Mouse (Mus musculus): ENCODE results near the gene Mpzl2. TPM values are rescaled to one million over a fixed set of nuclear protein-coding genes. Genes with fewer than 3 reads are reported as not detected.

The Mpzl2 gene
- polyA plus RNA-seq (2012; rRNA removed) = 2.1 and 2.8 TPM in 2 replicates

DNA sequence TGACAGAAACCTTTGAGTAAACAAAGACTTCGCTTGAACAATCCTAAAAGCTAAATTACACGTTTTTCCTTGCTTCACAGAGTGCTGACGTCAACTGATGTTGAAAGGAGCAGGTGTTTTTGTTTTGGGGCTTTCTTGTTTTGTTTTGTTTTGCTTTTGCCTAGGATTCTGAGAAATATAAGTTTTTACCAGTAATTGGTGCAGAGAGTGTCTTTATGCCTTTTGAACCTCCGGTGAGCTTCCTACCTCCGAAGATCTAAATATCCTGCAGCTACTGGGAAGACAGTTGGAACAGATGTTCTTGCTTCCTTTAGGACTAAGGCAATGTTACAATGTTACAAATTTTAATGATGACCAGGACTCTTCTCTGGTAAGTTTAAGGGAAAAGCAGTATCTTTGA is at the start of gene Mpzl2:
Gene Mpzl2 (plus strand): TSS at position 301 of the 400 bp plus-strand sequence.
- no peak for DNase-seq (ENCODE audit: extremely low spot score in 1 of 2, low spot score in 1 of 2)

DNA sequence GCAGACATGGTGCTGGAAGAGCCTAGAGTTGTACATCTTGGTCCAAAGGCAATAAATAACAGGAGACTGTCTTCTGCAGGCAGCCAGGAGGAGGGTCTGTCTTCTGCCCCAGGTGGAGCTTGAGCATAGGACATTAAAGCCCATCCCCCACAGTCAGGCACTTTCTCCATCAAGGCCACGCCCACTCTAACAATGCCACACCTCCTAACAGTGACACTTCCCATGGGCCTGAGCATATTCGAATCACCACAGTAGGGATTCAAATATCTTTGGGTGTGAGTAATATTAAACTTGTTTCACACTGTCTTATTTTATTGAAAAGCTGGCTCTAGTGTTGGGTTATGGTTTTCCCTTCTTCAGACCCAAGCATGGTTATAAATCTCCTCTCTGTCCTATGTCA is 47.8 kb upstream of the Mpzl2 start:
- DNase-seq (ENCODE audit: extremely low spot score in 1 of 2, low spot score in 1 of 2) = no peak

DNA sequence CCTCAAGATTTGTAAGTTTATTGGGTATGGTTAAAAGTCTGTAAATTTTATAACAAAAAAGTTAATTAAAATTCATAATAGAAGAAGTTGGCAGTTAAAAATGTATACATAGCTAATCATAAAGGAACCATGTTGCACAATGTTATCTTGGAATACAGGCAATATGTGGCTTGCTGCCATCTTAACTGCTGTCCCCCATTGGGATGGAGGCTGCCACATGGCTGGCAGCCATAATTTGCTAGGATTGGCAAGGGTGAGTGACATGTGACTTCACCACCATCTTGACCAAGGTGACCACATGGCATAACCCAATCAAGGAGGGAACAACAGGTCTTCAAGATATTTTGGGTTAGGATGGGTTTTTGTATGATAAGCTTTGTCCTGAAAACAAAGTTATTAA is 47.3 kb upstream of the Mpzl2 start:
- no peak for DNase-seq (ENCODE audit: extremely low spot score in 1 of 2, low spot score in 1 of 2)

DNA sequence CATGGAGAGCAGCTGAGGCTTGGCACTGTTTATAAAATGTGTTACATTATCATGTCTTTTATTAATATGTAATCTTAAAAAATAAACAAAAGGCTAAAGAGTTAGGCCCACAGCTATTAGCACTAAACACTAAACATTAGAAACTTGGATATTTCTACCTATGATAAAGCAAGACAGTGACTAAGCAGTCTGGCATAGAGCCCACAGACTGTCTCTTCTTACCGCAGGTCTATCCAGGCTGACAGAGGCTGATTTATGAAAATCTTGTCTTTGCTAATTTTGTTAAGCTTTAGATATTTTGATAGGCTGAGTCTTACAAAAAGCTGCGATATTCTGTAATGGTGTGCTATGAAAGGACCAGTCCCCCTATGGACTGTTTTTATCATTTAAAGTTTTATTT is 46.3 kb upstream of the Mpzl2 start:
- DNase-seq (ENCODE audit: extremely low spot score in 1 of 2, low spot score in 1 of 2) = no peak

DNA sequence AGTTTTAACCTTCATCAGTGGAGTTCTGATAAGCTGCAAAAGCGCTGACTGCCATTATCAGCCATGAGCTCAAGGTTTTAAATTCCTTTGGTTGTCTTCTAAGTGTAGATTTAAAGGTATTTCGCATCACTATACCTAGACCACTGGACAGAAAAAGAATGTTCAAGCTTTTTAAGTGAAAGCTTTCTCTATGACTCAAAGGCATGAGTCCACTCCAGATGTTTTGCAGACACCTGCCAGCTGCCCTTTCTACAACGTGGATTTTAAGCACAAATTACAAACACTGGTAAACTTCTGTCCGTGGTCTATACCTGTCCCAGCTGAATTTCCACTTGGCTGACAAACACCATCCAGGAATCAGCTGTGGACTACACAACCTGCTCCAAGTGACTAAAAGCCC is 44.6 kb upstream of the Mpzl2 start:
- no peak for DNase-seq (ENCODE audit: extremely low spot score in 1 of 2, low spot score in 1 of 2)

DNA sequence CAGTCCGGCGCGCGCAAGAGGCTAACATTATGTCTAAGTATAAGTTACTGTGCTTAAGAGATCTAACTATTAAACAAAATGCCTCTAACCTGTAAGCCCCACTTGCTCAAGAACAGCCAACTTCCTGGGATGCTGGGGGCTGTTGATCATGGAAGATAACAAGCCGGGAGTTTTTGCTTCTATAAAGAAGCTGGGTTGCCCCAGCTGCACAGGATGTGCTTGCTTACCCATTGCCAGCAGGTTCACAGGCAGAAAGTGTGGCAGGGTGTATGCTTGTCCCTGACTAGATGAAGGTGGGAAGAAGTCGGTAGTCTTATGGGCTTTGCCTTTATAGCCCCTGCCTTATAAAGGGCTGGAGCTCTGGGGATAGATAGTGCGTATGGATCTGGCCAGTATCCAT is 43.0 kb upstream of the Mpzl2 start:
- no peak for DNase-seq (ENCODE audit: extremely low spot score in 1 of 2, low spot score in 1 of 2)

DNA sequence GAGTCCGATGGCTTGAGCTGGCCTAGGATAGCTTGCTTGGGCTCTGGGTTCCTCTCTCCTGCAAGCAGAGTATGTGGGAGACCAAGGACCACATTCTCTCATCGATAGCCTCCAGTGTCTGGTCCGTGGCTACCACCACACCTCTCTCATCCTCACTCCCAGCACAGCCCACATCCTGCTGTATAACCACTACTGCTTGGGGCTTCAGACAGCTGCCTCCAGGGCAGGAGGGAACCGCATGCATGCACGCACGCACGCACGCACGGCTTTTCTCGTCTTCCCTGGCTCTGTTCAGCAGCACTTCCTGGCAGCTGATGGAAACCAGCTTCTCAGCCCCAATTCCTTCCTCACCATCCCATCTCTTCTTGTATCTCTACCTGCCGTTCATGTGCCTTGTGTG is 41.5 kb upstream of the Mpzl2 start:
- DNase-seq (ENCODE audit: extremely low spot score in 1 of 2, low spot score in 1 of 2) = no peak

DNA sequence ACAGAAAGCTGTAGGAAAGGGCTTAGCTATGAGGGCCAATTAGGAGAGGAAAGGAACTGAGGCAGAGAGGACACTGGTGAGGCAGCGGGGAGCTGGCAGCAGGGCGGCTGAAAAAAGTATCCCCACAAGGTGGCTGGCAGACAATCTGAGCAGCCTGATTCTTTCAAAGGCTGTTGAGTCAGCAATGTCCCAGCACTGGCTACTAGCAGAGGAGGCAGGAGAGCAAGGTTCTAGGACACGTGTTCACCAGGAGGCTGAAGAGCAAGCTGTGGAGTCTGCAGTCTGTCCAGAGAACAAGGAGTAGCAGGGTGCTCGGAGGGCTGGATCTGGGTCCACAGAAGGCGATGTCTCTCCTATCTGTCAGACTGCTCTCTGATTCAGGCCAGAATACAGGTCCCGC is 40.4 kb upstream of the Mpzl2 start:
- peak in 1 of 2 experiments; percentile 7 for DNase-seq (ENCODE audit: extremely low spot score in 1 of 2, low spot score in 1 of 2)

DNA sequence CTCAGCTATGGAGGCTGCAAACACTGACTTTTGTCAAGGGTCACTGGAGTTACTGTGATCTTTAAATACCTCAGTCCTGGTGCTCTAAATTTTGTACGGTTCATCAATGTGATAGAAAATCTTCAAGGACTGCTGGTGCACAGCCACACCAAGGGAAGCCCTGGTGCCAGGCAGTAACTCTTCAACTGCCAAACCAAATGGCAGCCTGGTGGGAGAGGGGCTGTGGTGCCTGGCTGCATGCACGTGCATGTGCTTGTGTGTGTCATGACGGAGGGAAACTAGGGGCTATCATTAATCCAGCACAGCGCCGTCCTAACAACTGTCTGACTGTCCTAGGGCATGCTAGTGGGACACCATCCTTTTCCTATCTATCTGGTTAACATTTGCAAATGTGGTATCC is 39.8 kb upstream of the Mpzl2 start:
- DNase-seq (ENCODE audit: extremely low spot score in 1 of 2, low spot score in 1 of 2) = no peak

DNA sequence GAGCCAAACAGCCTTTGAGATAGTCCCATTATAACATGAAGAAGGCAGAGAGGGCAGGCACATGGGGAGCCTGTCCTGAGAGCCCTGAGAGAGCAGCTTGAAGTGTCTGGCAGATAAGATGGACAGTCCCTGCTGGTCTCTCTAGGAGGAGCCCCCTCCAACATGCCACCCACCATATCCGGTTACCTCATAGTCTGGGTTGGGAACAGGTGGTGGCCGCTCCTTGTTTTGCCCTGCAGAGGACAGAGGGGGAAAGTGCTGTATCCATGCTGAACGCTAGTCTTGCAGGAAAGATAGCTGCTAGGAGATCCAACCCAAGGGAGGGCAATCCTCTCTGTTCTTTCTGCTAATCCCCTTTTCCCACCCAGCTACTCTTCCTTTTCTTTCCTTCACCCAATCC is 39.4 kb upstream of the Mpzl2 start:
- DNase-seq (ENCODE audit: extremely low spot score in 1 of 2, low spot score in 1 of 2) = no peak

DNA sequence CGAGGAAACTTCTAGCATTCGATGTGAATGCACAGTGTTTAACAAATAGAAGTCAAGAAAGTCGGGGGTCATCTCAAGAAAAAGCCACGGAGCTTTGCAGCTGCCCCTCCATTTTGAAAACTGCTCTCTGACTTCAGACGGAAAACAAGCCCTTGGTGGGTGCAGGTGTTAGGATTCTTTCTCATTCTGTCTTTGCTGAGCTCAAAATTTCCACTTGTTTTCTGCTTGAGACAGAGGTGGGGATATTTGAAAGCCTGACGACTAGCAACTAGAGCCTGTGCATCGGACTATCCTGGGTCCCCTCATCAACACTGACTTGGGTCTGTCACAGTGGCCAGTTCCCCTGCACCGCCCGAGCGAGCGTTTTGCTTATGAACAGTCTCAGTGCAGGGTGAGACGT is 32.2 kb upstream of the Mpzl2 start:
- no peak for DNase-seq (ENCODE audit: extremely low spot score in 1 of 2, low spot score in 1 of 2)

DNA sequence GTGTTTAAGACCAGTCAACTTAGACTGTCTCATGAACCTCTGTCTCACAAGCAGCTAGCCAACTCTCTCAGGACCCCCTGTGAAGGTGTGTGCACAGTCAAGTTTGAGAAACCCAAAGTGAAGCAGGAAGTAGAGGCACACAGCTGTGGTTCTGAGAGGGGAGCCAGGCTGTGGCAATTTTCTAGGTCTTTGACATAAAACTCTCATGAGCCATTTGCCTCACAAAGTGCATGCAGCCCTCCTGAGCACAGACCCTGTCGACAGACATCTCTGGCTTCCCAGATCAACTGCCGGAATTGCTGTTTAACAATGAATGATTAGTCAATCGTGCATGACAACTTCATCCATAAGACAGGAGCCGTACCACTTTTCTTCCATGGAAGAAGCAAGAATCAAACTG is 31.3 kb upstream of the Mpzl2 start:
- no peak for DNase-seq (ENCODE audit: extremely low spot score in 1 of 2, low spot score in 1 of 2)

DNA sequence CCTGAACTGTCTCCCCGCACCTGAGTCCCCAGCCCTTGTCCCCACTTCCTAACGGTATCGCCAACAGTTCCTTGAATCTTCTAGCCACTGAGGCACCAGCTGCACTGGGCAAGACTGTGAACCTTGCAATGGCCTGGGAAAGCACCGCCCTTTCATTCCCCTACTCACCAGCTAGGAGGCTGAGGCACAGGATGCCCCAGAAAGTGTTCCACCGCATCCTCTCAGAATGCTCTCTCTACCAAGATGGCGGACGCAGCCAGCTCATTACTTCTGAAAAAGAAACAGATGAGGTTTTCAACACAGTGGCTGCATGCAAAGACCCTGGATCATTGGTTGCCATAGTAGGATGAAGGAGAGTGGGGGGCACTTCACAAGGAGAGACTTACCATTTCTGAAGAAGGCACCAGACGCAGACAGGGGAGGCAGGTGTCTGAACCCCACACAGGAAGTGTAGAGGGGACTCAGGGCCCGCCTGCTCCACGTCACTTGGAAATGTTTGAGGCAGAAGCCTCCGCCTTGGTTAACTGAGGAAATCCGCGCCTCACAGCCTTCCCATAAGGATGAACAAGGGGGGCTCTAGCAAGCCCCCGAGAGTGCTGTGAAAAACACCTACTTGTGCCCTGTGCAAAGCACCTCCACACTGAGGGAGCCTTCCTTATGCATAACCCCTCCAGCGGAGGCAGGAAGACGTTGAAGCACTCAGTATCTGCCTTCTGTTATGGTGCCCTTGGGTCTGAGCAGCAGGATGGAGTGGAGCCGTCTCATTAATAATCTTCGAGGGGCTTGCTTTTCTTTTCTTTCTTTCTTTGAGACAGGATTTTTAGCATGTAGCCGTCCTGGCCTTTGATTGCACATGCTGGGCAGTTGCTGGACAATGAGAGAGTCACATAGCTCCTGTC is 30.2 kb upstream of the Mpzl2 start, which contains the start of gene Cd3e:
Gene Cd3e (minus strand): TSS at position 448 of the 899 bp plus-strand sequence.
- DNase-seq (ENCODE audit: extremely low spot score in 1 of 2, low spot score in 1 of 2) = no peak

DNA sequence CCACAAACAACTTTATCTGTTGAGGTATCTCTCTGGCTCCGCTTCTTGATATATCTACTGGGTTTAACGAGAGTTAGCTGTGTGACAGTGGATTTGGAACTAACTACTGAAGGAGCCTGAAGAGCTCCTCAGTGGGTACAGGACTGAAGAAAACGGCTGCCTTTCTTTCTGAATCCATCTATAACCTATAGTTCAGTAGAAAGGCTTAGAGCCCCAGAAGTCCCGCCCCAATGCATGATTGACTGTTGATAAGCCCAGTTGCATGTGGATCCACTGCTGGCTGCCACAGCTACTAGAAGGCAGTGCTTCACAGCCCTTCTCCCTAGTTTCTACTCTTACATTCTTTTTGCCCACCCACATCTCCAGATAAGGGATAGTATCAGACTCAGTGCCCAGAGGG is 29.1 kb upstream of the Mpzl2 start:
- DNase-seq (ENCODE audit: extremely low spot score in 1 of 2, low spot score in 1 of 2) = no peak

DNA sequence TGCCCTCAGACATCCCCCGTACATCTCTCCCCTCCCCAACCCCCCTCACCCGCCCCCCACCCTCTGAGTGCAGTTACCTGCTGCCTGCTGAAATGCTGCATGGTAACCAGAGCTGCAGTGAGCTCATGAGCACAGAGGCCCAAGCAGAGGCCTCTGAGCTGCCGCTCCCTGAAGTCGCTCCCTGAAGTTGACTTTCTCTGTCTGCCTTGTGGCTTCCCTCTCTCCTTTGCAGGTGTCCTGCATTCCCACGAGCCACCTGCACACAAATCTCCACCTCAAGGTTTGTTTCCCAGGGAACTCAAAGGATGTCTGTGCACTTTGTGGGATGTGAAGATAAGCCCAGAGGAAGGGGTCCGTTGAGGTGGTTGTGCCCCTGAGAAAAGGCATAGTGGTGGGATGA is 28.3 kb upstream of the Mpzl2 start:
- no peak for DNase-seq (ENCODE audit: extremely low spot score in 1 of 2, low spot score in 1 of 2)

DNA sequence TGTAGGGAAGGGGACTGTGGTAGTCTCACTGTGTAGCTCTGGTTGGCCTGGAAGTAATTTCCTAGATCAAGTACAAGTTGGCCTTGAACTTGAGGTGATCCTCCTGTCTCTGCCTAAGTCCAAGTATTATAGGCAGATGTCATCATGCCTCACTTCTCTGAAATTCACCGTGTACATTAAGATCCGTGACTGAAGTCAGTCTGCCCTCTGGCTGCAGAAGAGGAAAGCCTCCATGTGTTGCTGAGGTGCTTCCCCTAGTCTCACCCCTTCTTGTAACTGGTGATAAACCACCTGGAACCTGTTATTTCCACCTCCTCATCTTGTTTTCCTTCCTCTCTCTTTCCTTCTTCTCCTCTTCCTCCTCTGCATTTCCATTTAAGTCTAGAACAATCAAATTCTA is 24.7 kb upstream of the Mpzl2 start:
- DNase-seq (ENCODE audit: extremely low spot score in 1 of 2, low spot score in 1 of 2) = no peak

DNA sequence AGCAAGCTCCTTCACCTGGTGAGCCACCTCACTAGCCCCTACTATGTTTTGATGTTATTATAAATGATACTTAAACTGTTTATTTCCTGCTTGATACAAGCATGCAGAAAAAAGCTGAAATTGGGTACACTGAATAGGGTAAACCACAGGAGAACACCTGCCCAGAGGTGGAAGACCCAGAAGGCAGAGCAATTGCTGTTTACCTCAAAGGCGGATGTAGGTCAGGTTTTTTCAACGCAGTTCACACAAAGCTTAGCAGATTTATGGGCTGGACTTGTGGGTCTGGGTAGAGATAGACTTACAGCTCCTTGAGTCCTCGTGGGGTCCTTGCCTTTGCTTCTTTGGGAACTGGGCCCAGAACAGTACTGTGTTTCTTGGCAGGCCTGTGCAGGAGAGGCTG is 23.8 kb upstream of the Mpzl2 start:
- no peak for DNase-seq (ENCODE audit: extremely low spot score in 1 of 2, low spot score in 1 of 2)

DNA sequence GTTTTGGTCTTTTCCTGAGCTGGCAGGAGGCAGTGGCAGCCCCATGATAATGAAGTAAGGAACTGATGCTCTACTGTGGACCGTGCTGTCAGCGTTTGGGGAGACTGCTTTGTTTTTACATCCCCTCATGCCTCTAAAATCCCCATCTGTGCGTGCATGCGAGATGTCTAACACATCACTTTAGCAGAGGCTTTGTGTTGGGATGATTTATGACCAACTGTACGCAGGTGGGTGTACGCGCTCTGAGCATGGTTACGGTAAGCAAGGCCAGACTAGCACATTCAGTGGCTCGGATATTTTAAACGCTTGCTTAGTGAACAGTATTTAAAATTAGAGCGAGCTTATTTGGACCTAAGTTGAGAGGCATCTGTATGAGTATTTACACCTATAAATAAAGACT is 21.6 kb upstream of the Mpzl2 start:
- peak; percentile 16 to 34 for DNase-seq (ENCODE audit: extremely low spot score in 1 of 2, low spot score in 1 of 2)

DNA sequence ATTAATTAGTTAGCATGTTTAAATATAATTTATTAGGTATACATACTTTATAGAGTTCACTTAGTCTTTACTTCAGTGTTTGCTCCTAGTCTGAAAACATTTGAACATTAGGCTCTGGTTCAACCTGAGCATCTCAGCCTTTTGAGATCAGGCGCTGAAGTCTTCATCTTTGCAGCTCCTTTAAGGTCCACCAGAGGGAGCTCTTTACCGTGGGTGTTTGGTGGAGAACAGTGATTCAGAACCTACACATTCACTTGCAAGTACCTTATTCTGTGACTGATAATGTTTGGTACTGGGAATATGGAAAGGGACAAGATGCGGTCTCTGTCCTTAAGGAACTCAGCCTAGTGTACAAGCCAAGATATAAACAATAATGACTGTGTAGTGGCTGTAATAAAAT is 16.8 kb upstream of the Mpzl2 start:
- peak in 1 of 2 experiments; percentile 84 for DNase-seq (ENCODE audit: extremely low spot score in 1 of 2, low spot score in 1 of 2)

DNA sequence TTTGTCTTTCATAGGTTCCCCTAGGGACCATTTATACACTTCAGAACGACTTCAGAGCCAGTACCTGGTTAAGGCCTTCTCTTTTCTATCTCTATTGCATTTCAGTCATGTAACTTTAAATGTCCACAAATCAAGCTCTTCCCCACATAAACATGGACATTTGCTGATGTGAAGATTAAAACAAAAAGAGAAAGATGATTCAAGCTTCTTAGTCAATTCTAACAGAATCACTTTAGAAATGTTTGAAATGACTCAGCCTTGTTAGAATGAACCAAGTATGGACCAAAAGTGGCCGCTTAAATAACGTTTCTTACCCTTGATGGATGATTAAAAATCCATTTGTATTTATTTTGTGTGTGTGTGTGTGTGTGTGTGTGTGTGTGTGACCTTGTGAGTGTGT is 16.0 kb upstream of the Mpzl2 start:
- no peak for DNase-seq (ENCODE audit: extremely low spot score in 1 of 2, low spot score in 1 of 2)

DNA sequence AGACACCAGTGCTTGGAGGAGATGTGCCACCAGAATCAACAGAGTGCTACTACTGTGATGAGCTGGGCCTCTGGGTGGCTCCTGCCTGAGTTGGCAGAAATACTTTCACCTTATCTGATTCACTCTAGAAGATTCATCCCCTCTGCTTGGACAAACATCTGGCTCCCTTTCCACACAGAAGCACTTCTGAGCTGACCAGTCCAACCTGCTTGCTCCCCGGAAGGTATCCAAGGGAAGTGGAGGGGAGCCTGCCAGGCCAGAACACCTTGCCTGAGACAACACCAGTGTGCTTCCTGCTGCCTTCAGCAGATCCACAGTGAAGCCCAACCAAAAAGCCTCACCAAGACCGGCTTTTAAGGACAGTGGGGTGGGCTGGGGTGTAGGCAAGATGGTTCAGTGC is 15.4 kb upstream of the Mpzl2 start:
- no peak for DNase-seq (ENCODE audit: extremely low spot score in 1 of 2, low spot score in 1 of 2)

DNA sequence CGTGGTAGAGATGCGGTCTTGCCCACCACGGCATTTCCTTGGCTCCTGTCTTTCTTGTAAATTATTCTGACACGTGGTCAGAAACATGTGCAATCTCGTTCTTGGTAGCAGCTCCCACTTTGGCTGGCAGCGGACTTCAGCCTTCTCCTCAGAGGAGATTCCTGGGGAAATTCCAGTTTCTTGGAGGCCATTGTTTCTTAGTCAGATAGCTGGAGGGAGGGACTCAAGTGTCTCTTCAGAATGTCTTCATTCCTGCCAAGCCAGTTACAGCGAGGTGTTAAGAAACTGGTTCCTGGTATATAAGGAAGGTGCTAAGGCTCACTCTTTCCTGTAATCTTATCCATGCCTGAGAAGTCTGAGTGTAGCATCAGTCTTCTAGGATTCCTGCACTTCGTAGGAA is 12.2 kb upstream of the Mpzl2 start:
- no peak for DNase-seq (ENCODE audit: extremely low spot score in 1 of 2, low spot score in 1 of 2)

DNA sequence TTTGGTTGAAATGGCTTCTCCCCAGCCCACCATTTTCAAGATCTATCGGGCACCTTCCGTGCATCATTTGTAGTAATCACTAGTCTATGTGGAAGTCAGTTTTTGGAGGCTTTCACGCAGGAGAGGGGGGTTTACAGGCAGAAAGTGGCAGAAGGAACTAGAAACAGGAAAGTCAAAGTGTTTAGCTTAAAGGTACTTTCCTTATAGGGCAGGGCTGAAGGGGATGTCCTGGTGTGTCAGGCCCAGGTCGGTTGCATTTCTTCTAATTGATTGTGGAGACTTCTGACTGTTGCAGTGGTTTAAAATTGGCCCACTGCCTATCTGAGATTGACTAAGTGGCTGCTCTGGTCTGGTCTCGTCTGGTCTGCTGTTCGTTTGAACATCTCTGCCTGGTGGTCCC is 9.3 kb upstream of the Mpzl2 start:
- DNase-seq (ENCODE audit: extremely low spot score in 1 of 2, low spot score in 1 of 2) = no peak

Measured in frontal cortex, adult 2 months (tissue).